Mouse (Mus musculus) stomach, postnatal 0 days (tissue): ENCODE data around the gene Elmo2.

ENCODE experiments used
- CTCF ChIP-seq: IDR thresholded peaks from 2 replicates; pipeline ENCODE4 v1.5.1; 2016; ENCODE audit warnings: antibody characterized with exemption, low read depth, mild to moderate bottlenecking, moderate library complexity
- EP300 ChIP-seq: optimal IDR thresholded peaks from 2 replicates; pipeline ENCODE3; 2016; ENCODE audit warnings: antibody characterized with exemption

GRCm38 (mm10) chr2:165363282-165363681 is 37.0 kb upstream of the Elmo2 start:
- TF ChIP-seq EP300, result no peak
- no peak; the same call in 1 of the 2 replicates for TF ChIP-seq CTCF
